Mouse (Mus musculus) gastrocnemius, postnatal 25 days (tissue): Measurements from ENCODE around the gene Tmeff2. TPM values are rescaled to one million over a fixed set of nuclear protein-coding genes. Genes with fewer than 3 reads are reported as not detected.
A peak's percentile ranks its signal among the peaks of the same experiment; 100 is the strongest.
"Not testable (repeated sequence)": the region's sequence is repeated elsewhere in the genome, so short reads cannot be mapped to it uniquely, and the experiment has no call there.

Experiments
- DNase-seq: peaks from one replicate; pipeline ENCODE4 v3.0.0; 2022
- long read RNA-seq, 2 experiments: library from polyadenylated mRNA; stranded (forward); transcript quantifications; one replicate each; pipeline ENCODE4 v2.0.0; 2021
- total RNA-seq, 2 experiments: library from RNA; stranded (reverse); gene quantifications; 1 replicate in 1 of 2; 2 replicates in 1 of 2; pipeline ENCODE4 v1.2.3; 2021

The Tmeff2 gene
- 1 to 10 TPM; 1.7 to 2.9 TPM for total RNA-seq
- long read RNA-seq, experiment 1, partial matches to known transcripts = 0 of 3 reads
- long read RNA-seq, experiment 1, other reads (novel, unspliced or antisense) = 1 of 3 reads
- long read RNA-seq, experiment 2, partial matches to known transcripts = 0 of 4 reads
- long read RNA-seq, experiment 2, other reads (novel, unspliced or antisense) = 0 of 4 reads

DNA sequence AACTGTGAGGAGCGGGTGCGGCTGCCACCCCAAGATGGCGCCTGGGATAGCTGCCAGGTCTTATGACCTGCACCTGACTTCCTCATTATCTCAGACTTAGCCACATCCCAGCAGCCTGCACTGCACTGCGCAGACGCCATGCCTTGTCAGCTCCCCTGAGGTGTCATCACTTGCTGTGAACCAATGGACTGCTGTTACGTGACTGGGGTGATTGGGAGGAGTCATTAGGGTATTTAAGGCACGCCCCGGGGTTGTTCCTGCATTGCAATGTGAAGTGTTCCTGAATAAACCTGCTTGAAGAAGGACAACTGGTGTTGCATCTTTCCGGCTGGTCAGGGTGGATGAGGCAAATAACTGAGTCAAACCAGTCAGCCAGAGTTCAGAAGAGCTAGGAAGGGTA is at the start of gene Tmeff2:
Gene Tmeff2, plus strand, starts transcription at position 262 of the 400 bp plus-strand sequence.
- DNase-seq = not testable (repeated sequence)

DNA sequence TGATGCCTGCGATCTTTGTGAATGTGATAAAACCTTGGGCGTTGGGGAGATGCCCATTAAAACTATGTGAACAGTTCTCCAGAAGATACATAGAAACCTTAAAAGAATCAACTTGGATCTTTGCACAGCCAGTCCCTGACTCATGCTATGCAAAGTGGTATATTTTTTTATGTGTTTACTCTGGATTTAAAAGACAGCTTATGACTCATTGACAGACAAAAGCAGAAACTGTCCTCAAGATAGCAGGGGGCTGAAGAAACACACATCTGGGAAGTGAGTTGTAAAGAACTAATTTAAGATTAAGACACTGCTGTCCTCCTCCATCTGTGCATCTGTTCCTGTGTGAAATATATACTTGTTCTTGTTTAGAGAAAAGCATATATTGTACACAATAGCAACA is 38.9 kb upstream of the Tmeff2 start:
- DNase-seq = no peak

GRCm38 (mm10) chr1:50897696-50898095 is 2.8 kb upstream of the Tmeff2 start:
- no peak for DNase-seq

GRCm38 (mm10) chr1:50924838-50925355 is 24.4 kb downstream of the Tmeff2 start:
- no peak for DNase-seq

- DNase-seq = no peak
These were observed 25.0 kb downstream of the Tmeff2 start for GRCm38 (mm10) chr1:50925356-50925921.

- no peak for DNase-seq
These were observed 26.1 kb downstream of the Tmeff2 start for GRCm38 (mm10) chr1:50926374-50927060.

- peak; percentile 88 for DNase-seq
These were observed 26.7 kb downstream of the Tmeff2 start for GRCm38 (mm10) chr1:50927077-50927611.

- no peak for DNase-seq
These were observed 27.3 kb downstream of the Tmeff2 start for GRCm38 (mm10) chr1:50927679-50928187.

DNA sequence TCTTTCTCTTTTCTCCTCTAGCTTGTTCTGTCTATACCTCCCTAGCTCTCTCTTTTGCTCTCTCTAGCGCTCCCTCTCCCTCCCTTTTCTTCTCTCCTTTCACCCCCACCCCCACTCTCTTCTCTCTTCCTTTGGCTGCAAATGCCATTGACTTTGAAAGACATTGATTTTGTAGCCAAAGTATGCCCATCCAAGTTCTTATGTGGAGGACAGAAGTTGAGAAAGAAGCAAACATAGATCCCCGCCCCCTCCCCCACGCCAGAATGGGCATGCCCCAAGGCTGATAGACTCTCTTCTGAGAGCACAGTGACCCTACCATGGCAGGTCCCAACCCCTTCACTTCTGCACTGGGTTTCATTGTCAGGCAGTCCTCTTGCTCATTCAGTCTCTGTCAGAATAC is 28.3 kb downstream of the Tmeff2 start:
- no peak for DNase-seq

DNA sequence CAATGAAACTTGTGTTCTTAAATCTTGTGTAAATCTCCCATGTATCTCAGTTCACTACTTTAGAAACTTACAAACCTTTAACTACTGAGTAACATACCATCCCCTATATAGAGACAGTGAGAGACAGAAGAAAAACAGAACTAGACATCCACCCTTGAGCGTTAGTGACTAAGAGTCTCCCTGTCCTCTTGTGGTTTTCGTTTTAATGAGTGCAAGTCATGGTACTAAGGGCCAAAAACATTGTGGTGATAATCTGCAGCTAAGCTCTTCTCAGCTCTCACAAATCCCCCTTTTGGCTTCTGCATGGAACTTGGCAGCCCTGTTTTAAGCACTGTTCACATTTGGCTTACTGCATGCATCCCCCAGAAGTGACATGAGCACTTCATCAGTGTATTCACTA is 34.6 kb downstream of the Tmeff2 start:
- DNase-seq = no peak

DNA sequence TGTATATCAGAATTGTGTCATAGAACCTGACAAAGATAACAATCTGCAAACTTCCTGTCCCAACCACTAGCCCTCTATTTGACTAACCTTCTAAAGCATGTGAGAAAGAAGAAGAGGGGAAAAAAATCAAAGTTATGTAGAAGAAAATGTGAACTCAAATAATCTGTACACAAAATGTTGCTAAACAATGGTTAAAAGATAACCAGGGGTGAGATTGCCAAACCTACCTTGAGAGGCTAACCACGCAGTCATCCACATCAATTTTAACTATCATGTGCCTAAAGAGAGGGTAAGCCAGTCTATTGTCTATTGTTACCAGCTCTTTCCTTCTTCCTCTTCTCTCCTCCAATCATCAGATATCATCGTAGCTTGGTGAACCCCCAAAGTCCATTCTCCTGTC is 35.0 kb downstream of the Tmeff2 start:
- DNase-seq = no peak

DNA sequence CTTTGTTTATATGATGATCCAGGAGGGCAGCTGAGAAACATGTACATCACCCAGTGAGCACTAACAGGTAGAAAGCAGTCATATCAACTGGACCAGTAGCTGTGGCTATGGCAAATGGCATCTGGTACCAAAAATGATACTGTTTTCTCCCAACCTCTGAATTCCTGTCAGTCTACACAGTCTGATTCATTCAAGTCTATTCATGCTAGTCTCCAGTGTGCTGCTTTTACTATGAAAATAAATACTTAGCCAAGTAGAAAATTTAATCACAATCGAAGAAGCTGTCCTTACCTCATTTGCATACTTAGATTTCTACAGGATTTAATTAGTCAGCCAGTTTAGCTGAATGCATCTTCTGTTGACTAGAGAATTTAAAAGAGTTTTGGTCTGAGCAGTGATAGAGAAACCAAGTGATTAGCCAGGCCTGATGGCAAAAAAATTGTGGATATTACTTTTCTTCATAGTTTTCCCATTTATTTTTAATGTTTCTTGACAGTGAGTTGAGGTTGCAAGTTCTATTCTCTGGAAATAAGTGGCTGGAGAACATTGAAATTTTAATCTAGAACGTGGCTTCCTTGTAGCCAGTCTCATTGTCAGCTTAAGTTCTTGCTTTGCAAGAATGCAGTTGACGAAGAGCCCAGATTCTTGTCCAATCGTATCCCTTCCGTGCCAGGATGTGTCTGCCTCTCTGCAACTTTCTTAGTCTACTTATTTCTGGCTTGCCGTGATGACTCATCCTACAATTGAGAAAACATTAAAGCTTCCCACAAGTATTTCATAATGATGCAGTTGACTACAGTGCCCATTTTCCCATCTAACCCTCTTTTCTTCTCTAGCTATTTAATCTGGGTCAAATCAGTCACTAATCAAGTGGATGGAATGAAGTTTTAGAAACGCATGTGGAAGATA is 39.9 kb downstream of the Tmeff2 start:
- peak; percentile 23 for DNase-seq

DNA sequence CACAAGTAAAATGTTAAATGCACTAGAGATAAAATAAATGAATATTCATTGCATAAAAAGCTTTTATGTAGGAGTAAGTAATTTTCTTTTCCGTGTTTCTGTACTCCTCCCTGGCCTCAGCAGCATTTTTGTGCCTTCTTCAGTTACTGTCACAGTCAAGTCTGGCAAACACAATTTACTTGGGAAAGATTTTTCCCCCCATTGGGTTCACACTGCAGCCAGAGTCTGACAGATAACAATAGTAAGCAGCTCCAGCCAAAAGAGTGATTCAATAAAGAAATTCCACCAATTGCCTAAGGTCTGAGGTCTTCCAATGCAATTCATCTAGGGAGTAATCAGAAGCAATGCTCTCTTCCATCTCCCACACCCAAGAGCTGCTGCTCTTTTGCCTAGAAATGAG is 48.1 kb downstream of the Tmeff2 start:
- peak; percentile 14 for DNase-seq

- DNase-seq = no peak
These were observed 58.4 kb downstream of the Tmeff2 start for GRCm38 (mm10) chr1:50958844-50959243.

DNA sequence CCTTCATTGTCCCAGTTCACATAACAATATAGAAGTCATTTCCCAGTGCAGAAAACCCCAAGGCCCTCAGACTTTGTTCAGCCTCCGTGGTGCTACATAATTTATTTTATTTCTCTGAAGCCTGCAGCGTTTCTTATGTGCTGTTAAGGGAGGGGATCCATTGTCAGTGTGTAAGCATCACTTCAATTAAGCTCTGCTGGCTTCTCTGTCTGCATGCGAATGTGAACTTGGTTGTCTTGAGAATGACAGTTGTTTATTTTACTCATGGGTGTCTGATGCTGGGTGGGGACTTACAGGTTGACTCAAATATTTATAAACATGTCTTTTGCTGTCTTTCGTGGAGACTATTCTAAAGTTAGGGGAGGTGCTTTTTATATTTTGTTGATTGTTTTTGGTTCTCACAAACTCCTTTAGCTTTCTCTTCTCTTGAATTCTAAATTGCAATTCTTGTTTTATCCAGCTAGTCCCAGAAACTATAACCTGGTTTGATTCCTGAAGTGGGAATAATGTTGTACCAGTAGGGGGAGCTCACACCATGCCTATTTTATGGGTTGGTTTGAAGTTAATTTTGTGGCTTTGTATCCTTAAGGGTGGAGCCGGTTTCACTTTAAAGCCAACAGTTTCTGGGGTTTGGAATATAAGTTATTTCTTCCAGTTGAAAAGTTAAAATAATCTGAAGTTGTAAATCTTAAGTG is 61.7 kb downstream of the Tmeff2 start:
- DNase-seq = peak; percentile 8

- DNase-seq = no peak
These were observed 62.2 kb downstream of the Tmeff2 start for GRCm38 (mm10) chr1:50962649-50963000.

DNA sequence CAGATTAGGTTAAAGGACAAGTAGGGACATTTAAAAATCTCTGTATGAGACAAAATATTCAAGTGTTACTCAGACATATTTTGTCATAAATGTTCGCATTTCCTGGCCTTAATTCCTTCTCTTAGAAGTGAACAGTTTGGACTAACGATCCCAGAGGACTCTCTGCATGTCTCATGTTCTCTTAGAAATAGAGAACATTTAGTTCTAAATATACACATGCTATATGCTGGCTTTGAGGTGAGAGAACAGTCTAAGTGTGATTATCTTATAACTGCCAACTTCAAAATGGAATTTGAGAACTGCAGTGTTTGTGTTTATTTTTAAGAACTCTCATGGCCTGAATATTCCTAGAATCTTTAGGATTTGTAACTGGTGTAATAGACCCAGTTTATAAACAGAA is 69.2 kb downstream of the Tmeff2 start:
- no peak for DNase-seq

- DNase-seq = no peak
These were observed 70.4 kb downstream of the Tmeff2 start for GRCm38 (mm10) chr1:50970853-50971252.

DNA sequence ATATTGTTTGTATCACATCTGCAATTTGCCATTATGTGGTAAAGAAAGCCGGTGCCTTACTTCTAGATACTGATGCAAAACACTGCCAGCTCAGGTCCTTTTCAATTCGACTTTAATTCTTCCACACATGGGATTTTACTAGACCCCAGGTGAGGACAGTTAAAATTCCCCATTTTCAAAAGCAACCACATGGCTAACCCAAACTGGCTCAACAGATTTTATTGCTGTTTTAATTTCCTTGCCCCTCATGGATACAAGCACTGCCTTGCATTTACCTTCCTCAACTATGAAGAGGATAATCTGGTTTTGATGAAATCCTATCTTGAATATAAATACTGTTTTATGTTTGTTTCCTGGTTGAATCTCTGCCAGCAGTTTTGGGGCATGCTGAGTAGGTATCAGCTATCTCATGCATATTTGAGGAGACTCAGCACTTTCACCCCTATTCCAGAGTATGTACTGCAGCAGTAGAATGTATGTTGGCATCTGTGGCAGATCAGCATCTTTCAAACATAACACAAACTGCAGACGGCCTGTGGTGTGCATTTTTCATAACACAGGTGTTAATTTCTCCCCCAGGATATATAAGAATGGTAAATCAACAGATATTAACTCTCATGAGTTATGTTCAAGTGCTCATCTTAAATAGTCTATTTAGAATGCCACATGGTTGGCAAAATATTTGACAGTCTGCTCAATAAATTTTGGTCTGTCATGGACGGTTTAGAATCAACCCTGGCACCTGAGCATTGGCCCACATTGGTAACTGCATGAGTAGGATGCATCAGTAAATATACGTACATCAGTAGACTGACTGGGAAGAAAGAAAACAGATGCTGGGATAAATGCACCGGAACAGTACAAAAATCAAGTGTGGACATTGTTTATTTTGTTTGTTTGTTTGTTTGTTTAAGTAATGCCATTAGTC is 72.3 kb downstream of the Tmeff2 start:
- no peak for DNase-seq
